Mouse (Mus musculus): Measurements from ENCODE around the gene Ggt6. TPM values are rescaled to one million over a fixed set of nuclear protein-coding genes. Genes with fewer than 3 reads are reported as not detected.
A peak's percentile ranks its signal among the peaks of the same experiment; 100 is the strongest.

Ggt6 gene
- polyA plus RNA-seq, 1 experiment: 7.0 TPM

- no peak; the same call in 1 of the 2 replicates for TF ChIP-seq POLR2A (IDR thresholded peaks at IDR 0.05; ENCODE audit: borderline replicate concordance, extremely low read depth, low read depth, low read length)
- no peak for TF ChIP-seq CTCF (IDR thresholded peaks at IDR 0.05; ENCODE audit: insufficient read depth, low read length)
- H3K4me1 ChIP-seq (ENCODE audit: control insufficient read depth, insufficient read depth, low read length): peaks cover 59% of the 10 kb centered on the region
- DNase-seq: peak; percentile 59
- 5% methylated on average over 11 of the region's 11 CpGs for WGBS
- H3K4me3 ChIP-seq (replicated peaks; ENCODE audit: extremely low read depth, low read depth, low read length): no peak overlapping the region
Observed at GRCm38 (mm10) chr11:72466694-72467507, 31.6 kb downstream of the Ggt6 start.

GRCm38 (mm10) chr11:72468525-72468924, 33.2 kb downstream of the Ggt6 start:
- peaks cover 58% of the 10 kb centered on the region for H3K4me1 ChIP-seq (ENCODE audit: control insufficient read depth, insufficient read depth, low read length)
- no peak for TF ChIP-seq CTCF (IDR thresholded peaks at IDR 0.05; ENCODE audit: insufficient read depth, low read length)
- TF ChIP-seq POLR2A (IDR thresholded peaks at IDR 0.05; ENCODE audit: borderline replicate concordance, extremely low read depth, low read depth, low read length): no peak
- 53% methylated on average over 5 of the region's 5 CpGs for WGBS

GRCm38 (mm10) chr11:72469217-72469616, 33.9 kb downstream of the Ggt6 start:
- peak; percentile 79 for DNase-seq
- 18% methylated on average over 5 of the region's 5 CpGs for WGBS
- no peak for TF ChIP-seq CTCF (IDR thresholded peaks at IDR 0.05; ENCODE audit: insufficient read depth, low read length)
- TF ChIP-seq POLR2A (IDR thresholded peaks at IDR 0.05; ENCODE audit: borderline replicate concordance, extremely low read depth, low read depth, low read length): 0 out of 2 replicates have a peak, but pooled peaks have one; percentile 9
- Histone ChIP-seq H3K4me1 (ENCODE audit: control insufficient read depth, insufficient read depth, low read length) (peaks cover 58% of the 10 kb centered on the region), H3K4me3 (replicated peaks; ENCODE audit: extremely low read depth, low read depth, low read length) (no peak overlapping the region)

More at GRCm38 (mm10) chr11:72468525-72468924, 33.2 kb downstream of the Ggt6 start:
- DNase-seq: no peak
- no peak overlapping the region for H3K4me3 ChIP-seq (replicated peaks; ENCODE audit: extremely low read depth, low read depth, low read length)

GRCm38 (mm10) chr11:72470004-72470403, 34.7 kb downstream of the Ggt6 start:
- no peak for DNase-seq
- WGBS: 33% methylated on average over 4 of the region's 4 CpGs
- H3K4me1 ChIP-seq (ENCODE audit: control insufficient read depth, insufficient read depth, low read length): peaks cover 51% of the 10 kb centered on the region

GRCm38 (mm10) chr11:72471381-72471780, 36.1 kb downstream of the Ggt6 start:
- Histone ChIP-seq H3K4me1 (ENCODE audit: control insufficient read depth, insufficient read depth, low read length) (peaks cover 48% of the 10 kb centered on the region), H3K4me3 (replicated peaks; ENCODE audit: extremely low read depth, low read depth, low read length) (no peak overlapping the region)
- 61% methylated on average over 6 of the region's 6 CpGs for WGBS
- TF ChIP-seq POLR2A (IDR thresholded peaks at IDR 0.05; ENCODE audit: borderline replicate concordance, extremely low read depth, low read depth, low read length) (no peak), CTCF (IDR thresholded peaks at IDR 0.05; ENCODE audit: insufficient read depth, low read length) (no peak)
- DNase-seq: no peak

More at GRCm38 (mm10) chr11:72470004-72470403, 34.7 kb downstream of the Ggt6 start:
- no peak for TF ChIP-seq POLR2A (IDR thresholded peaks at IDR 0.05; ENCODE audit: borderline replicate concordance, extremely low read depth, low read depth, low read length)
- no peak for TF ChIP-seq CTCF (IDR thresholded peaks at IDR 0.05; ENCODE audit: insufficient read depth, low read length)
- no peak overlapping the region for H3K4me3 ChIP-seq (replicated peaks; ENCODE audit: extremely low read depth, low read depth, low read length)

- Histone ChIP-seq H3K4me3 (replicated peaks; ENCODE audit: extremely low read depth, low read depth, low read length) (no peak overlapping the region), H3K4me1 (ENCODE audit: control insufficient read depth, insufficient read depth, low read length) (peaks cover 42% of the 10 kb centered on the region)
- TF ChIP-seq CTCF (IDR thresholded peaks at IDR 0.05; ENCODE audit: insufficient read depth, low read length) (no peak), POLR2A (IDR thresholded peaks at IDR 0.05; ENCODE audit: borderline replicate concordance, extremely low read depth, low read depth, low read length) (no peak)
- DNase-seq: no peak
- WGBS: 73% methylated on average over 4 of the region's 4 CpGs
Observed at GRCm38 (mm10) chr11:72473540-72473939, 38.2 kb downstream of the Ggt6 start.

GRCm38 (mm10) chr11:72474926-72475325, 39.6 kb downstream of the Ggt6 start:
- no peak for DNase-seq
- peaks cover 33% of the 10 kb centered on the region for H3K4me1 ChIP-seq (ENCODE audit: control insufficient read depth, insufficient read depth, low read length)
- H3K4me3 ChIP-seq (replicated peaks; ENCODE audit: extremely low read depth, low read depth, low read length): no peak overlapping the region
- TF ChIP-seq POLR2A (IDR thresholded peaks at IDR 0.05; ENCODE audit: borderline replicate concordance, extremely low read depth, low read depth, low read length): no peak
- no peak for TF ChIP-seq CTCF (IDR thresholded peaks at IDR 0.05; ENCODE audit: insufficient read depth, low read length)
- WGBS: 67% methylated on average over 3 of the region's 3 CpGs

GRCm38 (mm10) chr11:72475408-72475807, 40.1 kb downstream of the Ggt6 start:
- H3K4me3 ChIP-seq (replicated peaks; ENCODE audit: extremely low read depth, low read depth, low read length): no peak overlapping the region

GRCm38 (mm10) chr11:72476074-72476625, 40.8 kb downstream of the Ggt6 start:
- Histone ChIP-seq H3K4me1 (ENCODE audit: control insufficient read depth, insufficient read depth, low read length) (peaks cover 27% of the 10 kb centered on the region), H3K4me3 (replicated peaks; ENCODE audit: extremely low read depth, low read depth, low read length) (no peak overlapping the region)
- 79% methylated on average over 7 of the region's 7 CpGs for WGBS
- no peak for DNase-seq
- TF ChIP-seq POLR2A (IDR thresholded peaks at IDR 0.05; ENCODE audit: borderline replicate concordance, extremely low read depth, low read depth, low read length) (no peak), CTCF (IDR thresholded peaks at IDR 0.05; ENCODE audit: insufficient read depth, low read length) (no peak)

More at GRCm38 (mm10) chr11:72475408-72475807, 40.1 kb downstream of the Ggt6 start:
- TF ChIP-seq POLR2A (IDR thresholded peaks at IDR 0.05; ENCODE audit: borderline replicate concordance, extremely low read depth, low read depth, low read length) (no peak), CTCF (IDR thresholded peaks at IDR 0.05; ENCODE audit: insufficient read depth, low read length) (no peak)
- no peak for DNase-seq
- WGBS: 50% methylated on average over 7 of the region's 7 CpGs
- H3K4me1 ChIP-seq (ENCODE audit: control insufficient read depth, insufficient read depth, low read length): peaks cover 28% of the 10 kb centered on the region
